Mouse (Mus musculus): ENCODE results near the gene Ptprn2.

Gene Ptprn2

GRCm38 (mm10) chr12:116485591-116486403, at the start of gene Ptprn2:
Gene Ptprn2 (plus strand): TSS chr12:116485720.
- peak; percentile 60 for ATAC-seq (ENCODE audit: low TSS enrichment)

- no peak for ATAC-seq (ENCODE audit: low TSS enrichment)
Observed at GRCm38 (mm10) chr12:116436125-116436524, 49.4 kb upstream of the Ptprn2 start.

- no peak for ATAC-seq (ENCODE audit: low TSS enrichment)
Observed at GRCm38 (mm10) chr12:116438591-116438990, 46.9 kb upstream of the Ptprn2 start.

- ATAC-seq (ENCODE audit: low TSS enrichment): no peak
Observed at GRCm38 (mm10) chr12:116442184-116442583, 43.3 kb upstream of the Ptprn2 start.

GRCm38 (mm10) chr12:116449536-116449935, 36.0 kb upstream of the Ptprn2 start:
- no peak for ATAC-seq (ENCODE audit: low TSS enrichment)

GRCm38 (mm10) chr12:116460379-116461065, 25.0 kb upstream of the Ptprn2 start:
- peak; percentile 34; the same call in 1 of the 2 replicates for ATAC-seq (ENCODE audit: low TSS enrichment)

GRCm38 (mm10) chr12:116467030-116467429, 18.5 kb upstream of the Ptprn2 start:
- no peak for ATAC-seq (ENCODE audit: low TSS enrichment)

- ATAC-seq (ENCODE audit: low TSS enrichment): peak; percentile 89
Observed at GRCm38 (mm10) chr12:116468348-116468747, 17.2 kb upstream of the Ptprn2 start.

GRCm38 (mm10) chr12:116469096-116469495, 16.4 kb upstream of the Ptprn2 start:
- ATAC-seq (ENCODE audit: low TSS enrichment): no peak

- no peak for ATAC-seq (ENCODE audit: low TSS enrichment)
Observed at GRCm38 (mm10) chr12:116473264-116473663, 12.3 kb upstream of the Ptprn2 start.

- ATAC-seq (ENCODE audit: low TSS enrichment): no peak
Observed at GRCm38 (mm10) chr12:116473761-116474160, 11.8 kb upstream of the Ptprn2 start.

GRCm38 (mm10) chr12:116474676-116475075, 10.8 kb upstream of the Ptprn2 start:
- no peak for ATAC-seq (ENCODE audit: low TSS enrichment)

GRCm38 (mm10) chr12:116478771-116479170, 6.7 kb upstream of the Ptprn2 start:
- no peak for ATAC-seq (ENCODE audit: low TSS enrichment)

- ATAC-seq (ENCODE audit: low TSS enrichment): no peak
Observed at GRCm38 (mm10) chr12:116481921-116482320, 3.6 kb upstream of the Ptprn2 start.

GRCm38 (mm10) chr12:116483581-116483980, 1.9 kb upstream of the Ptprn2 start:
- ATAC-seq (ENCODE audit: low TSS enrichment): no peak

- ATAC-seq (ENCODE audit: low TSS enrichment): no peak
Observed at GRCm38 (mm10) chr12:116484991-116485390, 529 bp upstream of the Ptprn2 start.

- ATAC-seq (ENCODE audit: low TSS enrichment): 0 out of 2 replicates have a peak, but pooled peaks have one; percentile 2
Observed at GRCm38 (mm10) chr12:116486404-116486730, 847 bp downstream of the Ptprn2 start.

GRCm38 (mm10) chr12:116488836-116489235, 3.3 kb downstream of the Ptprn2 start:
- peak; percentile 55 for ATAC-seq (ENCODE audit: low TSS enrichment)

GRCm38 (mm10) chr12:116490575-116491356, 5.2 kb downstream of the Ptprn2 start:
- ATAC-seq (ENCODE audit: low TSS enrichment): no peak

GRCm38 (mm10) chr12:116498666-116499065, 13.1 kb downstream of the Ptprn2 start:
- no peak for ATAC-seq (ENCODE audit: low TSS enrichment)

- 0 out of 2 replicates have a peak, but pooled peaks have one; percentile 12 for ATAC-seq (ENCODE audit: low TSS enrichment)
Observed at GRCm38 (mm10) chr12:116500652-116501051, 15.1 kb downstream of the Ptprn2 start.

GRCm38 (mm10) chr12:116512482-116512881, 27.0 kb downstream of the Ptprn2 start:
- no peak for ATAC-seq (ENCODE audit: low TSS enrichment)

All from frontal cortex, adult (tissue).